Mouse (Mus musculus) cerebellum, adult 2 months (tissue): ENCODE data around the gene Erbb4.

ENCODE experiments used
- CTCF ChIP-seq: fragments of 200-500 bp; IDR thresholded peaks from 2 replicates; pipeline ENCODE4 v1.5.1; 2011; ENCODE audit warnings: low read depth, mild to moderate bottlenecking, control low read depth, low read length, moderate library complexity, borderline replicate concordance; ENCODE audit not compliant: insufficient read depth
- POLR2A ChIP-seq: fragments of 200-500 bp; IDR thresholded peaks from 2 replicates; pipeline ENCODE4 v1.6.1; 2011; ENCODE audit warnings: low read length, control low read depth, borderline replicate concordance; ENCODE audit not compliant: insufficient read depth

GRCm38 (mm10) chr1:68371531-68371930 is 736.3 kb downstream of the Erbb4 start:
- TF ChIP-seq CTCF (no peak), POLR2A (no peak)
